Mouse (Mus musculus) limb, embryonic 11.5 days (tissue): ENCODE measurements around the gene Atp2c1. TPM values are rescaled to one million over a fixed set of nuclear protein-coding genes. Genes with fewer than 3 reads are reported as not detected.

Source experiments
- ATAC-seq: fragments of 200-750 bp; cut with Nextera tagmentation; 2 replicates; pipeline ENCODE4 v1.8.0; 2017; ENCODE audit warnings: low read depth; ENCODE audit not compliant: insufficient number of reproducible peaks, low FRiP score, low TSS enrichment
- DNase-seq: peaks from one replicate; pipeline ENCODE4 v3.0.0-alpha.2; 2015; ENCODE audit warnings: low spot score
- H3K27ac ChIP-seq: fragments of 300-500 bp; sonication (generic); replicated peaks from 2 replicates; pipeline ENCODE4 v1.5.1; 2014; ENCODE audit warnings: low read depth, mild to moderate bottlenecking, low read length
- H3K27me3 ChIP-seq: fragments of 300-500 bp; sonication (generic); 2 replicates; pipeline ENCODE4 v1.6.1; 2014; ENCODE audit warnings: mild to moderate bottlenecking, low read length, mixed read lengths; ENCODE audit not compliant: control insufficient read depth, insufficient read depth
- H3K36me3 ChIP-seq: fragments of 300-500 bp; sonication (generic); 2 replicates; pipeline ENCODE4 v1.6.1; 2014; ENCODE audit warnings: mild to moderate bottlenecking, low read length, moderate library complexity, mixed read lengths; ENCODE audit not compliant: control insufficient read depth, insufficient read depth
- H3K4me1 ChIP-seq: fragments of 300-500 bp; sonication (generic); 2 replicates; pipeline ENCODE4 v1.6.1; 2014; ENCODE audit warnings: low read length, mixed read lengths; ENCODE audit not compliant: control insufficient read depth, insufficient read depth
- H3K4me2 ChIP-seq: fragments of 300-500 bp; sonication (generic); 2 replicates; pipeline ENCODE4 v1.6.1; 2014; ENCODE audit warnings: low read depth, mild to moderate bottlenecking, moderate library complexity; ENCODE audit not compliant: severe bottlenecking
- H3K4me3 ChIP-seq: fragments of 300-500 bp; sonication (generic); 2 replicates; pipeline ENCODE4 v1.5.1; 2014; ENCODE audit warnings: low read depth, low read length
- H3K9ac ChIP-seq: fragments of 300-500 bp; sonication (generic); 2 replicates; pipeline ENCODE4 v1.6.1; 2014; ENCODE audit warnings: mild to moderate bottlenecking, low read length
- H3K9me3 ChIP-seq: fragments of 300-500 bp; sonication (generic); 2 replicates; pipeline ENCODE4 v1.6.1; 2016; ENCODE audit warnings: low read length; ENCODE audit not compliant: control insufficient read depth
- WGBS: fragments of 180-500 bp; shearing (Covaris S2); extraction: QIAGEN DNeasy Blood & Tissue Kit; methylation state at CpG from one replicate; pipeline ENCODE4 v1.1.7; 2014; 5-methylcytosine and 5-hydroxymethylcytosine counted together
- polyA plus RNA-seq: library from polyadenylated mRNA; unstranded; fragments of >200 nt; fragmentation: Nextera tagmentation; extraction: Ambion mirVana; gene quantifications from 2 replicates; pipeline ENCODE4 v1.2.1, GENCODE M21; 2014

Gene Atp2c1
- polyA plus RNA-seq, 1 experiment from 2014 or later, result 55.8 TPM

- no peak overlapping the region for H3K27ac ChIP-seq
- H3K27me3 ChIP-seq, result no peaks in the 10 kb centered on the region
- no peak overlapping the region for H3K9ac ChIP-seq
- ATAC-seq (no peak), DNase-seq (no peak)
- H3K36me3 ChIP-seq, result no peaks in the 10 kb centered on the region
- H3K4me1 ChIP-seq, result no peaks in the 10 kb centered on the region
- H3K4me3 ChIP-seq, result no peak overlapping the region
- WGBS, result 66% methylated on average over 4 of the region's 4 CpGs
- H3K4me2 ChIP-seq, result no peak overlapping the region
- H3K9me3 ChIP-seq, result no peaks in the 10 kb centered on the region
Measured at GRCm38 (mm10) chr9:105502389-105502788, 24.7 kb downstream of the Atp2c1 start.

DNA sequence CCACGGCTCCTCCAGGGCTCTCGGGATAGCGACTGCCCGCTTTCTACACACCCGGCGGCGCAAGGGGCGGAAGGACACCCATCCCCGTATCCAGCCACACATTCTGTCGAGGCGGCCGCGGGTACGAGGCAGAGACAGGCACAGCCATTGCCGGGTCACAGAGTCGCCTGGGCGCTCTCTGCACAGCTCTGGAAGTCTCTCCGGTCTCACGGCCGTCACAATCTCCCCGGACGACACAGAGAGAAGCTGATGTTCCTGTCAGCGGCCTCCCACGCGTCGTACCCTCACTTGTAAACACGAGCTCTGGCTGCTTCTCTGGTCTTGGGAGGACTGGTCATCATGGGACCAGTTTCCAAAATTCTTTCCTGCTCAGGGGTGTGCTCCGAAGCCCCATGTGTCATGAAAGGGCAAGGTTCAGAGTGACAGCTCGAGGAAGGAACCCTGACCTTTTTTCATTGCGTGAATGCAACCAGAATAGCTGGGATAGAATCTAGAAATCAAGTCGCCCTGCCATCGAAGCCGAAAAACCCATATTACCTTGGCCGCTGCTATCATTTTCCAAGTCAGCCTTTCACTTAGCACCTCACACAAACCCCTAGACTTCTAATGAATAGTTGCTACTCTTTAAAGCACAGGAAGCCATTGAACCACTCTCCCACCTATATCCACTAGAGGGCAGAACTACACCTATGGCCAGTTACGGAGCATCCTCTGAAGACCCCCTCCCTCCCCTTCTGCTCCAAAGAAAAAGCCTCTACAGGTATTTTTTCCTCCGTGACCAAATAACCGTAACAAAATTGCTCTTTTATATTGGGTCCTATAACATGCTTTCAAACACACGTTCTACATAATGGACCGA is 31.6 kb downstream of the Atp2c1 start:
- Histone ChIP-seq H3K36me3 (no peaks in the 10 kb centered on the region), H3K4me1 (no peaks in the 10 kb centered on the region), H3K27ac (peak overlapping the region; percentile 81), H3K9ac (peak overlapping the region; percentile 89), H3K4me2 (peak overlapping the region; percentile 94), H3K4me3 (peak overlapping the region; percentile 87), H3K9me3 (no peaks in the 10 kb centered on the region), H3K27me3 (no peaks in the 10 kb centered on the region)
- ATAC-seq, result peak; percentile 62
- peak; percentile 63 for DNase-seq
- WGBS, result 2% methylated on average over 39 of the region's 39 CpGs

GRCm38 (mm10) chr9:105494553-105495315 is 32.4 kb downstream of the Atp2c1 start:
- H3K27ac ChIP-seq, result peak overlapping the region; percentile 95
- H3K9ac ChIP-seq, result peak overlapping the region; percentile 92
- peak overlapping the region; percentile 87 for H3K4me3 ChIP-seq
- H3K4me1 ChIP-seq, result no peaks in the 10 kb centered on the region
- H3K27me3 ChIP-seq, result no peaks in the 10 kb centered on the region
- no peaks in the 10 kb centered on the region for H3K36me3 ChIP-seq
- under 1% methylated on average over 59 of the region's 83 CpGs for WGBS
- H3K4me2 ChIP-seq, result peak overlapping the region; percentile 94
- H3K9me3 ChIP-seq, result no peaks in the 10 kb centered on the region
- peak; percentile 97 for ATAC-seq
- peak; percentile 96 for DNase-seq

DNA sequence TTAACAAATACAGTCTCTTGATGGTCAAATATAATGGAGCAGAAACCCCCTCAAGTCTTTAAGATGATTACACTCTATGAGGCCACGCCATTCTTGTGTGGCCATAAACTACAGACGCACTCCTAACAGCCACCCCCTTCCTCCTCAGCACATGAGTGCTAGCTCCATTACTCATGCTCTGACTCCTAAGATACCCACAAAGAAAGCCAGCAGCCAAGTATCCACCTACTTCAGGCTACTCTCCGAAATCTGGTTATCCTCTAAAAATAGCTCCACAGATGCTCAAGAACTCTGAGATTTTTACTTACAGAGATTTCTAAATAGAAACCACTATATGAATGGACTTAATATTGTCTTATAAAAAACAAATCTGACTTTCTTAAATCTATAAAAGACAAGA is 34.4 kb downstream of the Atp2c1 start:
- DNase-seq (no peak), ATAC-seq (no peak)
- Histone ChIP-seq H3K4me1 (no peaks in the 10 kb centered on the region), H3K27me3 (no peaks in the 10 kb centered on the region), H3K4me3 (no peak overlapping the region), H3K9me3 (no peaks in the 10 kb centered on the region), H3K36me3 (no peaks in the 10 kb centered on the region), H3K4me2 (no peak overlapping the region), H3K27ac (no peak overlapping the region), H3K9ac (no peak overlapping the region)
- 50% methylated on average over 3 of the region's 3 CpGs for WGBS

- WGBS, result 83% methylated on average over 5 of the region's 5 CpGs
Measured at GRCm38 (mm10) chr9:105488363-105488762, 38.8 kb downstream of the Atp2c1 start.

DNA sequence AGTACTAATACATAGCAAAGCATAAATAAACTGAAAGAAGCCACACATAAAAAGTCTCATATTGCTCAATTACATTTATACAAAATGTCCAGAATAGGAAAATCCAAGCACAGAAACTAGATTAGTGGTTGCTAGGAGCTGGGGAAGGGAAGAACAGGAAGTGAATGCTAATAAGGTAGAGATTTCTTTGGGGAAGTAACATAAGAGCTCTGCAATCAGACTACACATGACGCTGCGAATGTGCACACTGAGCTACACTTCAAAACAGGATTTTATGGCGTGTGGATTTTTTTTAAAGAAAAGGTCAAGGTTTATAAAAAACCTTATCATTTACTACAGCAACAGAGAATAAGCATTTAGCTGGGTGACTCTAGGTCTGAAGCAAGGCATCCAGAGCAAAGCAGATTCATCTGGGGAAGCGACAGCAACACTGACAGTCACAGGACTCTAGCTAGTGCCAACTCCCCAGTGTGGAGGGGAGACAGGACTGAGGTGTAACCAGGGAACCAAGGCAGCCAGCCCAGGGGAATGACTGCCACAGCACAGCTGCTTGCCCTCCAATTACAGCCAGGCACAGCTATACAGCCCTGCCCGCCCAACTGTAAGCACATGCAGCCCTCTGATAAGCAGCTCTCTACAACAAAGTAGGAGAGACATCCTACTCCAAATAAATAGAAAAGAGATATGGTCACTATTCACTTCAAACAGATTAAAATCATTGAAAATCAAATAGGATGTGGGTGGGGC is 42.6 kb downstream of the Atp2c1 start:
- H3K4me3 ChIP-seq, result no peak overlapping the region
- H3K4me1 ChIP-seq, result no peaks in the 10 kb centered on the region
- H3K4me2 ChIP-seq, result no peak overlapping the region
- no peaks in the 10 kb centered on the region for H3K27me3 ChIP-seq
- H3K36me3 ChIP-seq, result no peaks in the 10 kb centered on the region
- H3K27ac ChIP-seq, result no peak overlapping the region
- no peaks in the 10 kb centered on the region for H3K9me3 ChIP-seq
- H3K9ac ChIP-seq, result no peak overlapping the region
- ATAC-seq, result no peak
- 85% methylated on average over 5 of the region's 5 CpGs for WGBS
- no peak for DNase-seq

More at GRCm38 (mm10) chr9:105488363-105488762, 38.8 kb downstream of the Atp2c1 start:
- DNase-seq (no peak), ATAC-seq (no peak)
- H3K27ac ChIP-seq, result no peak overlapping the region
- no peak overlapping the region for H3K4me3 ChIP-seq
- H3K4me2 ChIP-seq, result no peak overlapping the region
- H3K9ac ChIP-seq, result no peak overlapping the region
- no peaks in the 10 kb centered on the region for H3K36me3 ChIP-seq
- no peaks in the 10 kb centered on the region for H3K27me3 ChIP-seq
- no peaks in the 10 kb centered on the region for H3K9me3 ChIP-seq
- H3K4me1 ChIP-seq, result no peaks in the 10 kb centered on the region

- H3K9ac ChIP-seq, result no peak overlapping the region
- no peaks in the 10 kb centered on the region for H3K4me1 ChIP-seq
- no peaks in the 10 kb centered on the region for H3K9me3 ChIP-seq
- H3K4me3 ChIP-seq, result no peak overlapping the region
- WGBS, result 92% methylated on average over 11 of the region's 11 CpGs
- H3K4me2 ChIP-seq, result no peak overlapping the region
- no peak overlapping the region for H3K27ac ChIP-seq
- ATAC-seq (no peak), DNase-seq (no peak)
- no peaks in the 10 kb centered on the region for H3K27me3 ChIP-seq
- H3K36me3 ChIP-seq, result no peaks in the 10 kb centered on the region
Measured at GRCm38 (mm10) chr9:105483880-105484279, 43.2 kb downstream of the Atp2c1 start.
